In genomic region chr4:56811642-56812041, GRCm38 (mm10) we compare ENCODE assay signal across 22 mouse cellular contexts. TPM values are rescaled to one million over a fixed set of nuclear protein-coding genes. Genes with fewer than 3 reads are reported as not detected.
DNase-seq lines count a peak whose midpoint lies in the region; ATAC-seq and TF ChIP-seq lines count a peak whose summit lies in the region.
"Had no signal": no experiment of that assay in that cellular context is flagged by ENCODE, and none has a peak within 500 bp of the region (broad histone marks: within the 10 kb centered on the region; RNA-seq: fewer than 3 reads in every experiment).

No protein-coding gene starts in this region.

- peak; percentile 14; the same call in 1 of the 2 replicates for ATAC-seq in embryonic facial prominence, embryonic 14.5 days (ENCODE audit: low read depth)
- no peak for ATAC-seq in midbrain, embryonic 11.5 days (ENCODE audit: low FRiP score)
- no peak for ATAC-seq in midbrain, embryonic 15.5 days (replicated peaks)
- ATAC-seq: activated CD4-positive, CD25-positive, alpha-beta regulatory T cell, adult 4 months; CD4-positive, CD25-positive, alpha-beta regulatory T cell, adult 4 months; Patski had no signal

- H3K36me3 ChIP-seq in embryonic facial prominence, embryonic 14.5 days (ENCODE audit: control insufficient read depth, insufficient read depth, low read length), result peaks cover 31% of the 10 kb centered on the region
- peaks cover 48% of the 10 kb centered on the region for H3K36me3 ChIP-seq in embryonic facial prominence, embryonic 10.5 days (replicated peaks)
- H3K36me3 ChIP-seq in midbrain, embryonic 11.5 days (ENCODE audit: control insufficient read depth, insufficient read depth, low read length), result peaks cover under 1% of the 10 kb centered on the region; the same call in 1 of the 2 replicates
- H3K36me3 ChIP-seq in midbrain, embryonic 15.5 days (replicated peaks), result peaks cover 23% of the 10 kb centered on the region; the same call in 1 of the 2 replicates
- peaks cover 9% of the 10 kb centered on the region for H3K36me3 ChIP-seq in myocyte (ENCODE audit: control insufficient read depth, insufficient read depth)

- H3K9me3 ChIP-seq in embryonic facial prominence, embryonic 14.5 days (ENCODE audit: control insufficient read depth, low read length), result no peaks in the 10 kb centered on the region
- no peaks in the 10 kb centered on the region for H3K9me3 ChIP-seq in embryonic facial prominence, embryonic 10.5 days
- H3K9me3 ChIP-seq in midbrain, embryonic 11.5 days (ENCODE audit: control insufficient read depth, low read length), result no peaks in the 10 kb centered on the region
- H3K9me3 ChIP-seq in midbrain, embryonic 15.5 days, result no peaks in the 10 kb centered on the region
- H3K9me3 ChIP-seq: G1E had no signal

- intact Hi-C loops in heart, postnatal 14 days (cut with DNase I), result no loop called here

- peak; percentile 21 for DNase-seq in embryonic facial prominence, embryonic 14.5 days (ENCODE audit: low spot score)
- DNase-seq in embryonic facial prominence, embryonic 10.5 days (ENCODE audit: low spot score), result no peak
- DNase-seq in layer of hippocampus, adult 2 months (ENCODE audit: low spot score in 2 of 2), result no peak
- no peak for DNase-seq in layer of hippocampus, adult 18-20 months (ENCODE audit: low spot score in 2 of 2)
- DNase-seq in midbrain, embryonic 11.5 days (ENCODE audit: low spot score, missing footprints), result peak; percentile 47
- no peak for DNase-seq in heart, postnatal 14 days
- DNase-seq: adrenal gland, adult 2 months; adrenal gland, adult 8-10 months; adrenal gland, postnatal 10 days; adrenal gland, postnatal 14 days; adrenal gland, postnatal 25 days; adrenal gland, postnatal 36 days; B cell, adult 2 months; cerebellum, adult 11 months; cerebellum, adult 11-12 months had no signal

- no peak overlapping the region for H3K4me3 ChIP-seq in embryonic facial prominence, embryonic 14.5 days (ENCODE audit: low read depth, low read length)
- H3K4me3 ChIP-seq in embryonic facial prominence, embryonic 10.5 days, result no peak overlapping the region
- H3K4me3 ChIP-seq in layer of hippocampus, adult 2 months, result no peak overlapping the region
- no peak overlapping the region for H3K4me3 ChIP-seq in midbrain, embryonic 11.5 days (ENCODE audit: low read depth, low read length)
- H3K4me3 ChIP-seq in midbrain, embryonic 15.5 days, result no peak overlapping the region
- no peak overlapping the region for H3K4me3 ChIP-seq in myocyte

- H3K79me2 ChIP-seq in myocyte (ENCODE audit: control insufficient read depth, insufficient read depth), result no peaks in the 10 kb centered on the region

- no peak overlapping the region for H3ac ChIP-seq in myocyte (ENCODE audit: control insufficient read depth, insufficient read length)

- TF ChIP-seq CTCF in layer of hippocampus, adult 2 months (conservative IDR thresholded peaks at IDR 0.05), result no peak

- WGBS in embryonic facial prominence, embryonic 14.5 days, result 58% methylated on average over 3 of the region's 3 CpGs
- 70% methylated on average over 3 of the region's 3 CpGs for WGBS in embryonic facial prominence, embryonic 10.5 days
- WGBS in midbrain, embryonic 11.5 days, result 63% methylated on average over 3 of the region's 3 CpGs
- WGBS in midbrain, embryonic 15.5 days, result 57% methylated on average over 3 of the region's 3 CpGs

- H3K27me3 ChIP-seq in embryonic facial prominence, embryonic 14.5 days (replicated peaks; ENCODE audit: control insufficient read depth, insufficient read depth, low read length), result no peaks in the 10 kb centered on the region
- H3K27me3 ChIP-seq in embryonic facial prominence, embryonic 10.5 days (replicated peaks; ENCODE audit: low read depth, poor library complexity, severe bottlenecking), result no peaks in the 10 kb centered on the region
- no peaks in the 10 kb centered on the region for H3K27me3 ChIP-seq in midbrain, embryonic 11.5 days (ENCODE audit: control insufficient read depth, insufficient read depth, low read length)
- no peaks in the 10 kb centered on the region for H3K27me3 ChIP-seq in midbrain, embryonic 15.5 days (replicated peaks)
- no peaks in the 10 kb centered on the region for H3K27me3 ChIP-seq in myocyte (ENCODE audit: control insufficient read depth, insufficient read depth, insufficient read length)
- H3K27me3 ChIP-seq: CH12.LX, Patski had no signal

- H3K9ac ChIP-seq in embryonic facial prominence, embryonic 14.5 days (ENCODE audit: low read depth, low read length), result no peak overlapping the region
- H3K9ac ChIP-seq in midbrain, embryonic 11.5 days (ENCODE audit: low read length), result no peak overlapping the region
- H3K9ac ChIP-seq in midbrain, embryonic 15.5 days, result no peak overlapping the region

- no peaks in the 10 kb centered on the region for H3K4me1 ChIP-seq in embryonic facial prominence, embryonic 14.5 days (ENCODE audit: control insufficient read depth, insufficient read depth, low read length)
- peaks cover 8% of the 10 kb centered on the region for H3K4me1 ChIP-seq in embryonic facial prominence, embryonic 10.5 days
- H3K4me1 ChIP-seq in midbrain, embryonic 11.5 days (ENCODE audit: control insufficient read depth, insufficient read depth, low read length), result no peaks in the 10 kb centered on the region
- H3K4me1 ChIP-seq in midbrain, embryonic 15.5 days, result no peaks in the 10 kb centered on the region

- H3K4me2 ChIP-seq in embryonic facial prominence, embryonic 14.5 days (ENCODE audit: low read depth, low read length), result no peak overlapping the region
- H3K4me2 ChIP-seq in midbrain, embryonic 11.5 days, result no peak overlapping the region
- H3K4me2 ChIP-seq in midbrain, embryonic 15.5 days, result no peak overlapping the region
- H3K4me2 ChIP-seq in myocyte (ENCODE audit: low read depth), result peak overlapping the region; percentile 26

- TF ChIP-seq POLR2A in myocyte (IDR thresholded peaks at IDR 0.05; ENCODE audit: insufficient read length, low read depth), result no peak

- no peak overlapping the region for H3K27ac ChIP-seq in embryonic facial prominence, embryonic 14.5 days (replicated peaks; ENCODE audit: low read depth, low read length)
- H3K27ac ChIP-seq in embryonic facial prominence, embryonic 10.5 days (replicated peaks), result no peak overlapping the region
- H3K27ac ChIP-seq in layer of hippocampus, adult 2 months, result peak overlapping the region; percentile 74
- no peak overlapping the region for H3K27ac ChIP-seq in midbrain, embryonic 11.5 days (ENCODE audit: low read depth, low read length)
- H3K27ac ChIP-seq in midbrain, embryonic 15.5 days, result no peak overlapping the region

TF ChIP-seq in myocyte, 11 proteins besides CTCF, POLR2A, EP300 and RAD21:
- TF ChIP-seq TCF12 (IDR thresholded peaks at IDR 0.05; ENCODE audit: insufficient read depth, poor library complexity, severe bottlenecking) (peak; percentile 42), TCF3 (IDR thresholded peaks at IDR 0.05; ENCODE audit: insufficient read length, low read depth) (no peak), MYOG (IDR thresholded peaks at IDR 0.05; ENCODE audit: control insufficient read depth in 1 of 3, insufficient read depth in 1 of 3, insufficient read length in 2 of 3, low read depth in 2 of 3) (peak in 2 of 3 experiments; percentile 36 to 58), MYOD1 (IDR thresholded peaks at IDR 0.05; ENCODE audit: control insufficient read depth in 1 of 3, insufficient read length in 2 of 3, low read depth in 2 of 3) (peak in 2 of 3 experiments; percentile 76 to 77), USF1 (IDR thresholded peaks at IDR 0.05; ENCODE audit: low read depth) (no peak), POLR2AphosphoS2 (IDR thresholded peaks at IDR 0.05; ENCODE audit: insufficient read length, low read depth) (no peak), REST (IDR thresholded peaks at IDR 0.05; ENCODE audit: insufficient read depth, insufficient read length) (no peak), E2F4 (IDR thresholded peaks at IDR 0.05; ENCODE audit: insufficient read depth) (no peak), MAX (IDR thresholded peaks at IDR 0.05; ENCODE audit: low read depth) (no peak), CEBPB (IDR thresholded peaks at IDR 0.05; ENCODE audit: insufficient read depth, poor library complexity, severe bottlenecking) (no peak), SRF (IDR thresholded peaks at IDR 0.05; ENCODE audit: control insufficient read depth, insufficient read length, low read depth) (no peak)

RNA-seq across cellular contexts. Expression of gene Fam206a, which starts 9.5 kb away (rescaled TPM):
- 17.6 and 18.6 TPM in 2 replicates for polyA plus RNA-seq in embryonic facial prominence, embryonic 14.5 days (2014; fragmentation: Nextera tagmentation; extraction: Ambion mirVana)
- 27.6 and 28.1 TPM in 2 replicates for polyA plus RNA-seq in embryonic facial prominence, embryonic 10.5 days (2016; fragmentation: Nextera tagmentation; extraction: Ambion mirVana)
- 10 to 100 TPM; 17.6 to 18.1 TPM for total RNA-seq in layer of hippocampus, adult 2 months (2021)
- total RNA-seq in layer of hippocampus, adult 18-20 months (2021), result 10 to 100 TPM; 16.2 to 16.5 TPM
- 23.9 and 26.6 TPM in 2 replicates for polyA plus RNA-seq in midbrain, embryonic 11.5 days (2014; fragmentation: Nextera tagmentation; extraction: Ambion mirVana)
- 15.5 and 18.0 TPM in 2 replicates for polyA plus RNA-seq in midbrain, embryonic 15.5 days (2015; fragmentation: Nextera tagmentation; extraction: Ambion mirVana)
- 12.0 TPM for polyA plus RNA-seq in myocyte (2012; fragmentation: generic; extraction: Trizol)
- 1 to 10 TPM; 3.6 to 4.1 TPM for total RNA-seq in heart, postnatal 14 days (2021)

RNA-seq across cellular contexts. Expression of gene Elp1, which starts 9.5 kb away (rescaled TPM):
- polyA plus RNA-seq in embryonic facial prominence, embryonic 14.5 days (2014; fragmentation: Nextera tagmentation; extraction: Ambion mirVana), result 56.8 and 74.8 TPM in 2 replicates
- polyA plus RNA-seq in embryonic facial prominence, embryonic 10.5 days (2016; fragmentation: Nextera tagmentation; extraction: Ambion mirVana), result 92.5 and 92.9 TPM in 2 replicates
- 10 to 100 TPM; 61.9 to 63.7 TPM for total RNA-seq in layer of hippocampus, adult 2 months (2021)
- total RNA-seq in layer of hippocampus, adult 18-20 months (2021), result 10 to 100 TPM; 55.5 to 57.1 TPM
- 102 and 109 TPM in 2 replicates for polyA plus RNA-seq in midbrain, embryonic 11.5 days (2014; fragmentation: Nextera tagmentation; extraction: Ambion mirVana)
- 66.6 and 71.0 TPM in 2 replicates for polyA plus RNA-seq in midbrain, embryonic 15.5 days (2015; fragmentation: Nextera tagmentation; extraction: Ambion mirVana)
- polyA plus RNA-seq in myocyte (2012; fragmentation: generic; extraction: Trizol), result 23.5 TPM
- 10 to 100 TPM; 20.3 to 22.3 TPM for total RNA-seq in heart, postnatal 14 days (2021)

RNA-seq across cellular contexts. Expression of gene Ctnnal1, which starts 53.3 kb away (rescaled TPM):
- polyA plus RNA-seq in embryonic facial prominence, embryonic 14.5 days (2014; fragmentation: Nextera tagmentation; extraction: Ambion mirVana), result 23.2 and 28.0 TPM in 2 replicates
- polyA plus RNA-seq in embryonic facial prominence, embryonic 10.5 days (2016; fragmentation: Nextera tagmentation; extraction: Ambion mirVana), result 37.1 and 39.4 TPM in 2 replicates
- total RNA-seq in layer of hippocampus, adult 2 months (2021), result 10 to 100 TPM; 14.3 to 17.4 TPM
- 10 to 100 TPM; 11.3 to 14.1 TPM for total RNA-seq in layer of hippocampus, adult 18-20 months (2021)
- polyA plus RNA-seq in midbrain, embryonic 11.5 days (2014; fragmentation: Nextera tagmentation; extraction: Ambion mirVana), result 26.1 and 28.8 TPM in 2 replicates
- 12.5 and 14.0 TPM in 2 replicates for polyA plus RNA-seq in midbrain, embryonic 15.5 days (2015; fragmentation: Nextera tagmentation; extraction: Ambion mirVana)
- 4.3 TPM for polyA plus RNA-seq in myocyte (2012; fragmentation: generic; extraction: Trizol)
- 10 to 100 TPM; 27.7 to 29.3 TPM for total RNA-seq in heart, postnatal 14 days (2021)

Comparison
In these comparisons a context has a peak if more than half of its experiments do, and no peak if none do; other contexts are left out.
1. DNase-seq: peak in embryonic facial prominence, embryonic 14.5 days (single experiment) and midbrain, embryonic 11.5 days (single experiment); none in embryonic facial prominence, embryonic 10.5 days (single experiment), layer of hippocampus, adult 2 months (0 of 2), layer of hippocampus, adult 18-20 months (0 of 2) and heart, postnatal 14 days (0 of 2).